Mouse (Mus musculus) CD4-positive, CD25-positive, alpha-beta regulatory T cell, adult 4 months (primary cell): ENCODE measurements around the gene AC141477.1. TPM values are rescaled to one million over a fixed set of nuclear protein-coding genes. Genes with fewer than 3 reads are reported as not detected.

Source experiments
- ATAC-seq: one replicate; pipeline ENCODE4 v1.8.0; 2017
- polyA plus RNA-seq, 2 experiments: library from polyadenylated mRNA; unstranded; fragments of 100-300 nt; shearing (Covaris generic); gene quantifications; one replicate each; pipeline ENCODE4 v1.2.1; 2017

The AC141477.1 gene
- polyA plus RNA-seq, result 1 to 10 TPM in 1 of 2 experiments, not detected in 1; 4.9 TPM

DNA sequence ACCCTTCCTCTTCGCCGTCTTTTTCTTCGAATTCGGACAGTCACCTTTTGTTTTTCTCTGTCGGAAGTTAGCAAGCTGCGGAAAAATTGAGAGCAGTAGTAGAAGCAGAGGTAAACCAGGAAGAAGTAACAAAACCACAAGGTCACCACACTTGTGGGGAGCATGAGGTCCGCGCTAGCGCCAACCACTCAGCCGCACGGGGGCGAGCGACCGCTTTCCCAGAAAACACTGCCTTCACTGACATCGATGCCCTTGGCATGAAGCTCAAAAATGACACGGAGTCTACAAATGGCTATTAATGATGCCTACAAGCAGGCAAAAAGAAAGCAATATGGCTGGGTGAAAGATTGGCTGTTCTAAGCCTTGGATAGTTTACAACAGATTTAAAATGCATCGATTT lies at the start of gene AC141477.1:
AC141477.1 (minus strand) TSS at position 164 of the 400 bp plus-strand sequence.
- ATAC-seq, result no peak

DNA sequence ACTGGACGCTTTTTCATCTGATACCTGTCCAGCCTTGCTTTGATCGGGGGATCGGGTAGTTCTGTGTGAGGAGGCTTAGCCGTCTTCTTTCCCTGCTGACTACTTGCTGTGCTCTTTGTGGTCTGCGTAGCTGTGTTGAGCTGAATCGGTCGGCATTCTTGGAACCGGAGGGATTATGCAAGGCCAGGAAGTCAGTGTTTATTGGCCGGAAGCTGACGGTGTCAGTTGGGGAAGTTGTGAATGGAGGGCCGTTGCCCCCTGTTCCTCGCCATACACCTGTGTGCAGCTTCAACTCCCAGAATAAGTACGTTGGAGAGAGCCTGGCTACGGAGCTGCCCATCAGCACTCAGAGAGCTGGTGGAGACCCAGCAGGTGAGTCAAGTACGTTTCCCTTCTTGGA lies 49.0 kb upstream of the AC141477.1 start:
- no peak for ATAC-seq

DNA sequence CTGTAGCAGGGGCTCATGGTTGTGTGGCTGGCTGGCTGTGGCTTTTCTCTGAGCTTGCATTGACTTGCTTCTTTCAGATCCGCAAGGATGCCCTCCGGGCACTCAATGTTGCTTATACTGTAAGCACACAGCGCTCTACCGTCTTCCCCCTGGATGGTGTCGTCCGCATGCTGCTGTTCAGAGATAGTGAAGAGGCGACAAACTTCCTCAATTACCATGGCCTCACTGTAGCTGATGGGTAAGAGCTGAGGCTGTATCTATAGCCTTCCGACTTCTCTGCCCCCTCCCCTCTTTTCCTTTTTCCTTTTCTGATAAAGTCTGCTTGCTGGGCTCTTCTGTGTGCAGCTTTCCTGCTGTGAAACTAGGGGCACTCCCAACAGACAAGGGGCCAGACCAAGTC lies 48.0 kb upstream of the AC141477.1 start:
- no peak for ATAC-seq

DNA sequence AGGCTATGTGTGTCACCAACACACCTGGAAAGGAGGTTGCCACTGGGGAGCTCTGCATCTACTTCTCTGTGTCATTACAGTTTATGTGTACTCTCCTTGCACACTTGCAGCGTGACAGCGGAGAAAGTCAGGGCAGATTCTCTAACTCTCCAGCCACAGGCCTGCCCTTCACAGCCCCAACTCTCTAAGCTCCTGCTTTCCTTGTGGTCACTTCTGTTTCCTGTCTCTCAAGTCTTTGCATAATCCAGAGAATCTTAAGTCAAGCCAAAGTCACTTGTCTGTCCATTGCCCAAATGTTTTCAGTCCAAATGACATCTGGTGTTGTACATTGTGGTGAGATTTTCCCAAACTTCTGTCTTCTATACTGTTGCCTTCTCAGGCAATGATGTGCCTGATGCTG lies 46.1 kb upstream of the AC141477.1 start:
- ATAC-seq, result no peak

DNA sequence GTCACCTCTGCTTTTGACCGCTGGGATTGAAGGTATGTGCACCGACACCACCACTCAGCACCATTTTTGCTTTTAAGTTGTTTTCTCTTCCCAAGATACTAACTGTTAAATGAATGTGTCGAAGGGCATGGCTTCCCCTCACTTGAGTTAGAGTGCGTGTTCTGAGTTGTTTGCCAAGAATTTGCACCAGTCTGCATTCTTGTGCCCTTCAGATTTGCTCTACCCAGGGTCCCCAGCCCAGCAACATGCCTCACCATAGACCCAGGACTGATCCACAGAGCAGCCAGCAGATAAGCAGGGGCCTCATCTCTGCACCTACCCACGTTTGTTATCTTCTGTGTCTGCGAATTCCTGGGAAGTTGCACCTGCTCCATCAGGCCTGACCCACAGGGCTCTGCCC lies 41.2 kb upstream of the AC141477.1 start:
- no peak for ATAC-seq

DNA sequence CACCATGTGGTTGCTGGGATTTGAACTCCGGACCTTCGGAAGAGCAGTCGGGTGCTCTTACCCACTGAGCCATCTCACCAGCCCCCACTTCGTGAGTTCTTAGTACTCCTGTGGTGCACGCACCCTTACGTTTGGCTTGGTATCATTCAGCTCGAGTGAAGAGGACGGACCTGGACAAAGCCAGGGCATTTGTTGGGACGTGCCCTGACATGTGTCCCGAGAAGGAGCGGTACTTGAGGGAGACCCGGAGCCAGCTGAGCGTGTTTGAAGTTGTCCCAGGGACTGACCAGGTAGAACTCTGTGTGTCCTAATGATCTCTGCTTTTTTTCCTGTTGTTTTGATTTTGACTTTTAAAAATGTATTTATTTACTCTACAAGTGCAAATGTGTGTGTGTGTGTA lies 40.6 kb upstream of the AC141477.1 start:
- ATAC-seq, result no peak

DNA sequence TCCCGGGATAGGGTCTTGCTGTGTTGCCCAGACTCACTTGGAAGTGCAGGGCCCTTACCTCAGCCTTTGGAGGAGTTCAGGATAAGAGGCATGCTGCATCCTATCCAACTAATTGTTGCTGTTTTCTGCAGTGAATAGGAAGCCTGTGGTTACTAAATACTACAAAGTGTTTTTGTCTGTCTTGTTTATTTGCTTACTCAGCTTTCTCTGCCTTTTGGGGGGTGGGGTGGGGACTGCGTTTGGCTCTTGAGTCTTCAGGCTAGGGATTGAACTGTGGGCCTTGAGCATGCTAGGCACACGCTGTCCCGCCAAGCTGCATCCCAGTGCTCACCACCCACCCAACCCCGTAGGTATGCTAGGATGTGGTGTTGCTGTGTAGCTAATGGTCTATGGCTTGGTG lies 33.5 kb upstream of the AC141477.1 start:
- ATAC-seq, result no peak

DNA sequence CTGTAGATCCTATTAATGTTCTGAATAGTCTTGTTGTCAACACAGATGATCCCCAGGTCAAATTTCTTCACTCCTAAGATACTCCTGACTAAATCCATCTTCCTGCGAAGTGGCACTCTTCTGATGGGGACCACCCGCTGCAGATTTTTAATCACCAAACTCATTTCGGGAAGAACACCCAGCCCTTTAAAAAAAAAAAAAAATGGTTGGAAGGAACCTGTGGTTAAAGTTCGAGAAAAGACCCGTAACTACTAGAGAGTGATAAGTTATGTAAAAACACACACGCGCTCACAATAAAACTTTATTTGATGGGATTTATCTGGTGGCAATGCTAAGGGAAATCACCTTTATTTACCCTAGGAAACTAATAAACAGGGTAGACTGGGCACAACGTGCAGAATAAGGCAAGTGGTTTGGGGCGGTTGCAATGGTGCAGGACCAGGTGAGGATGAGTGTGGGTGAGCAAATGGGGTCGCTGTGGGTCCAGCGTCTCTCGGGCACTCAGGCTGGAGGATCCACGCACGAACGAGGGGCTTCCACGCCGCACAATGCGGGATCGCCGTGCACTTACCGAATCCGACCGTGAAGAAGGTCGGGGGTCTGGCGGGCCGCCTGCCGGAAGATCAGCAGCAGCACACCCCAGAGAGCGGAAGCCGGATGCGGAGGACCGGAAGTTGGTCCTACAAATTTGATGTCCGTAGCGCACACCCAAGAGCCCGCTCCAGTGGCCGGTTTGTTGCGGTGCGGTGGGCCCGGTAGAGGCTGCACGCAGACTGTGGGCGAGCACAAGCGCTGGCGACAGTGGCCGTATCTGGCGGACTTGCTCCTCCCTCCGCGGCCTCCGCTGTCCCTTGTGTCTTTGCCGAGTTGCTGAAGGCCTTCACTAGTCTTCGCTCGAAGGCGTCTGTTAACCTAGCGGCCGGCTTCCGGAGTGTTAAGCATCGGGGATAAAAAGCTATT lies 28.2 kb upstream of the AC141477.1 start, which contains the start of the genes Mcm3ap and Ybey:
Mcm3ap (plus strand) TSS at position 725 of the 960 bp plus-strand sequence.
Ybey (minus strand) TSS at position 912 of the 960 bp plus-strand sequence.
- ATAC-seq, result peak; percentile 96

DNA sequence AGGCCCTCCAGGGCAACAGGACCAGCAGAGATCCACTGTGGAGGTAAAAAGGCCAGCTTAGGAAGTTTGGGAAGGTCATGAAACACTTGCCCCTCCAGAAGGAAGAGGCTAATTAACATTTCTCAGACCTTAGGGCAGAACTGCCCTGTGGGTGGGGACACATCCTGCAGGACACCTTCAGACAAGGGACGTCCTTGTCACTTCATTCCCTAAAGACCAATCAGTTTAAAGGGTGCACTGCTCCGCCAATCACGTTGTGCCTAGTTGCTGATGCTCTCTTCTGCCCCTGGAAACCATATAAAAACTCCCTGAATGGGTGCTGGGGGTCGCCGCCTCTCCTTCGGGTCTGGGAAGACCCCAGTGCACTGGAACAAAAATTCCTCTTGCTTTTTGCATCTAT lies 22.5 kb upstream of the AC141477.1 start:
- ATAC-seq, result no peak

DNA sequence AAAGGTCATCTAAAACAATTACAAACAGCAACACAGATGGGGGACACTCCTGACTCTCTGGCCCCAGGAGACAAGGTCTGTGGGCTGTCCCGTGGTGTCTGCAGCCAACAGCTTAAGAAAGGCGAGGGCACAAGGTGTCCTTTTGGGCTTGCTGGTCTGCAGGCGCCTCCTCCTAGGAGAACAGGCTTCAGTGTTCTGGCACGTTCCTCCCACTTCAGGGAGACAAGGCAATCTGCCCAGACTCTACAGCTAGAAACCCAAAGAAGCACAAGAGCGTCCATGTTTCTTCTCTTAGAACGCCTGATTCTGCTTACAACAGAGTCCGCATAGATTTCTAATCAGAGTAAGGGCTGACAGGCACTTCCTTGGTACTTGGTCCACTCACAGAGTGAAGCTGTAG lies 22.1 kb upstream of the AC141477.1 start:
- ATAC-seq, result no peak

DNA sequence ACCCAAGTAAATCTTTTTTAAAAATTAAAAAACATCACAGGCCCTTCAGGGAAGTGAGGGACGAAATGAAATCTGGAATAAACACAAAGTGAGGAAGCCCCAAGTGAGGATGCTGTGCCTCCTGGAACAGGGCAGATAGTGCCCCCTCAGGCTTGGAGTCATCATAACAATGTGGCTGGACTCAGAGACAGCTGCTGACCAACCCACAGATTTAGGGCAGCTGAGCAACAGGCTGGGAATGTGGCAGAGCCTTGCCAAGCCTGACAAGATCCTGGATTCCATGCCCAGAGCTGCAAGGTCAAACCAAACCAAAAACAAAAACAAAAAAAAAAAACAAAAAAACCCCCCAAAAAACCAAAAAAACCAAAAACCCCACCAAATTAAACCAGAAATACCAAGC lies 21.0 kb upstream of the AC141477.1 start:
- no peak for ATAC-seq

DNA sequence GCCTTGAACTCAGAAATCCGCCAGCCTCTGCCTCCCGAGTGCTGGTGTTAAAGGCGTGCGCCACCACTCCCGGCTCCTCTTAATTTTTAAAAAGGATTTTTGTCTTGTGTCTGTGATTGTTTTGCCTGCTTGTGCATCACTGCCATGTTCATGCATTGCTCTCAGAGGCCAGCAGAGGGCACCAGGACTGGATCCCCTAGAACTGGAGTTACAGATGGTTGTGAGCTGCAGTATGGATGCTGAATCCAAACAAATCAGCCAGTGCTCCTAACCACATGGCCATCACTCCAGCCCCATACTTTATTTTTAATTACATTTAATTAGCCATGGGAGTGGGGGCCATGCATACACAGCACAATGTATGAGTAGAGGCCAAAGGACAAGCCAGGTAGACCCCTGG lies 15.0 kb upstream of the AC141477.1 start:
- ATAC-seq, result no peak

DNA sequence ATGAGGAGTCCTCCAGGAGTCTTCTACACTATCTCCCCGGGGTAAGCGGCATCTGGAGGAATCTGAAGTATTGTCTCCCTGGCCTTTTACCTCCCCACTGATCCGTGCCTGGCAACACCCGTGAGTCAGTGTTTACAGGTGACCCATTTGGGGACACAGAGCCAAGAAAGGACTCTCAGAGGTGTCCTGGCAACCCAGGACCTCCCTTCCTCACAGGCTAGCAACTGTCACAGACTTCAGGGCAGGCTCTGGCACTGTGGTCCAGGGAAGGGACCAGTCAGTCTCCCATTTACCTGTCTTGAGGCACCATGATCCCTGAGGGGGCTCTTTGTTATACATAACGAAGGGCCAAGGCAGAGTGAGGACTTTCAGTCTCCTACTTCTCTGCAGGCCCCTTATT lies 8.6 kb upstream of the AC141477.1 start, which contains the start of gene 2610028H24Rik:
2610028H24Rik (plus strand) TSS at position 231 of the 400 bp plus-strand sequence.
- ATAC-seq, result no peak

DNA sequence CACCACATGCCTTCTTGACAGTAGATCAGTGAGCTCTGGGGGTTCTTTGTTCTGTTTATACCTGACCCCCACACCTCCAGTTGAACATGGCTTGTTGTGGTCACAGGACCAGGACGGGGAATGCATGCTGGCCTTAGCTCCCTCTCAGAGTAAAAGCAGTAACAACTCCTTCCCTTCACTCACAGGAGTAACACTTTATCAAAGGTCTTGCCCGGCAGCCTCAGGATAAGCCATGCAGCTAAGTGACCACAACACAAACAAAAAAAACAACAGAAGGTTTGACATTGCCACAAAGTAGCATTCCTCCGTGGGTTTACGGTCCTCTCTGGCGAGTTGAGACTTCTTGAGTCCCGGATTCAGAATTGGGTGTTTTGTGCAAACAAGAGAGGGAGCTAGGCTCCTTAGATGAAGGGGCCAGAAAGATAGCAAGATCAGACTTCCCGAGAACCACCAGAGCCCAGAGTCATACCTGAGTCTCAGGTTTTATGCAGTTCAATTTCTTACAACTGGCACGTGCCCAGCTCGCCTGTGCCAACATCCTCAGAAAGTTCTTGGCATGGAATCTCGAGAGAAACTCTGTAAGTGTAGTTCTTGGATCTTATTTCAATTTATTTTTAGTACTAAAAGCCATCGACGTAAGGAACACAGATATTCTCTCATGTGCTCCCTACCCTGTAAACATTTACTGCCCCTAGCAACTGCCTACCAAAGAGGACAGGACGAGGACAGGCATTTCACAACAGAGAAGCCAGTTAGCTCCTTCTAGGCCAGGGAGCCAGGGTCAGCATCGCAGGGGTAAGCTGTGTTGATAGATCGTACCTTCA lies 7.4 kb upstream of the AC141477.1 start:
- no peak for ATAC-seq

DNA sequence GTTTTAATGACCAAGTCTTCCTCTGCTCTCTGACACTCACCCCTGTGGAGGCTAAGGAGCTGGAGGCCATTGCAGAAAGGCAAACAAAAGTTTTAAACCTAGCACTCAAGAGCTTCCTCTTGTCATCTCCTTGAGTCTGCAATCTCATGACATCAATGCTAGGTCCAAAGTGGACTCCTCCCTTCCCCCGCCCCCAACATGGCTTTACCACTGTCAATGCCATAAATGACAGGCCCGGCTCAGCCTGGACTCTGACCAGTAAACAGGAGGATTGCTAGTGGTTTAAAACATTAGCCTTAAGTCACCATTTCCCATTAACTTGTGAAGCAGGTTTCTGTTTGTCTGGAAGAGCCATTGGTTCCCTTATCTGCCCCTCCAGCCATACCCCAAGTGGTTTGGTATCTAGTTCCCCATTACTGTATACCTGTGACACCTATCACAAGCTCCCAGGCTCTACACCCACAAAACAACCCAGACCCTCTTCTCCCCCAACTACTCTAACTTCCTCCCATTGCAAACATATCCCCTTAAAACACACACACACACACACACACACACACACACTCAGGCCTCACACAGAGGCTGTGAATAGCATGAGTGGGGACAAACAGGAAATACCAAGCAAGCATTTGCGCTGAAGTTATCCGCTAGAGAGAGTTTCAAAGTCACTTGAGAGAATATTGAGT lies 5.9 kb upstream of the AC141477.1 start:
- ATAC-seq, result no peak

DNA sequence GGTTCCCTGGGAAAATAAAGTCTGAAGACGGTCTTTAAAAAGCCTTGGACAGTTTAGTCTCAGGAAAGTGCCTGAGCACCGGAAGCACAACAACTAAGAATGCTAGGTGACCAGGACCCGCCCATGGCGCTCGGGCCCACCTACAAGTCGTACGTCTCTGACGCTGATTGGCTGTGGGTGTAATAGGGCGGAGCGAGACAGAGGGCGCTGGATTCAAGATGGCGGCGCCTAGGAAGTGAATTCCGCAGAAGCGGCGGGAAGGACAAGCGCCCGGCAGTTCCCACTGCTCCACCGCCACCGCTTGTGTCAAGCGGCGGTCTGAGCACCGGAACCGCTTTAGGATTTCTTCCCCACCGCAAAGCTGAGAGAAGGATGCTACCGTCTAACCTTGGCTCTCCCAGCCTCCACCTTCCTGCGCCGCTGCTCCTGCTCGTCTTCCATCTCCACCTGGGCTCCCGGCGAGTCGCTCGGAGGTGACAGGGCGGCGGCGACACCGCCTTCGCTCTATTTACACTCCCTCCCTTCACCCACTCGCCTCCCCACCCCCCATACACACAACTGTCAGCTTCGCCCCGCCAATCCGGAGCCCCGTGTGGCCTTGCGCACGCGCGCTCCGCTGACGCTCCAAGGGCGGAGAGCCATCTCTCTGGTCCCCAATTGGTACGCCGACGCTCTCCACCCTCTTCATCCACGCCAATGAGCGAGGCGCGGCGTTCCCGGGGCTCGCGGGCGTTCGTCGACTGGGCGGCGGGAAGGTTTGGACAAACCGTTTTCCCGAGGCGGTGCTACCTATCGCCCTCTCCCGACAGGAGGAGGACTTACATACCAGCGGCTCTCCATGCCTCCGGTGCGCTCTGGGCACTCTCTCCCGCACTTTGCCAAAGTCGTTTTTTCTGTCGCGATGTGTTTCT lies 2.2 kb upstream of the AC141477.1 start, which contains the start of gene Pcnt:
Pcnt (minus strand) TSS at position 609 of the 911 bp plus-strand sequence.
- peak; percentile 93 for ATAC-seq

DNA sequence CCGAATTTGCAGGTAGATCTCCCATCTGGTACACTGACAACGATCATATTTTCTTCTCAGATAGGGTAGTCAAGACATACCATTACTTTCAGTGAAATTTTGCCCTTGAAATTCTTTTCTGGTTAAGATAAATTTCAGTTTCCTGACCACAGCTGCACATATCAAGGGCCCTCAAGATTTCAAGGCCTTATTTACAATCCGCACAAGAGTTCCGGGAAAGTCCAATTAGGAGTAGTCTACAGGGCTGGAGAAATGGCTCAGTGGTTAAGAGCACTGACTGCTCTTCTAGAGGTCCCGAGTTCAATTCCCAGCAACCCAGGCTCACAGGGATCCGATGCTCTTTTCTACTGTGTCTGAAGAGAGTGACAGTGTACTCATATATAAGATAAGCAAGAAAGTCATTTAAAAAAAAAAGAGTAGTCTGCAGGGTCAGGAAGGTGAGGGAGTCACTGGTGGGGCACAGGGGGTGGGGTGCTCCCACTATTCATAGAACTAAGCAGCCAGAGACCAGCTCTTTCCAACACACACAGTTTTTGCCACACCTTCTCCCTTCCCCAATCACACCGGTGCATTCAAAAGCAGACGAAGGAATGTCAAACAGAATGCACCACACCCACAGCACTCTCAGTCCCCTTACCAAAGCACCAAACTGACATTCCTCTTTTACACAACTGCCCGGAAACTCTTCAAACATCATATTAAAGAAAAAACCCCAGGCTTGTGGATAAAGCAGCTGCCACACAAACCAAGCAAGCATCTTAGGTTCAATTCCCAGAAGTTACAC lies 945 bp downstream of the AC141477.1 start:
- ATAC-seq, result no peak

DNA sequence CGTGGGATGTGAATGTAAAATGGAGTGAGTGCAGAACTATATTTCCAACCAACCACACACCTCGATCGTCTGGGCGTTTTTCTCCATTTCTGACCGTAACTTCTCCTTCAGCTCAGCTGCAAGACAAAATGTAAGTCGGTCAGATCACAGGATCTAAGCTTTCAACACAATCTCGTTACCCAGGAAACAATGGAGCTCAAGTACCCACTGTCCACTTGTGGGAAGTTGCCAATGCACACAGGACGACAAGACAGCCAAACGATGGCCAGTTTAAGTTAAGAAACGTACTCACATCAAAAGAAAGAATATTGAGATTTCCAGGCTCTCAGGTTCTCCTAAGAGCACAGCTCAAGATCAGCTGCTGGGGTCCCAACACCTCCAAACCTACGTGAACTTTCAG lies 6.3 kb downstream of the AC141477.1 start:
- ATAC-seq, result no peak

DNA sequence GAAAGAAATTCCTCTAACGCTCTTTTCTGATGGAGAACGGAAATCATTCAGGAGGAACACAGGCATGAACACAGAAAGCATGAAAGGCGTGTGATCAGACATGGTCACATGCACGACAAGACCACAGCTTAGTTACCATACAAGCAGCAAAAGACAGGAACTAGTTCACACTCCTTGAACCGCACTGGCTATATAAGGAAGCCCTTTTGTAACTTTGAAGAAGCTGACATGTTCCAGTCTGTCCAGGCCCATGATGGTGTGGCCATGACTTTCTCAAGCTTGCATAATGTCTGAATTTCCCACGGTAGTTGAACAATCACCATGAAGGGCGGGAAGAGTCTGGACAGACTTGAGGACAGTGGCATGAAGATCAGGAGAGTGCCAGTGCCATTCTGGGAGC lies 14.6 kb downstream of the AC141477.1 start:
- no peak for ATAC-seq

DNA sequence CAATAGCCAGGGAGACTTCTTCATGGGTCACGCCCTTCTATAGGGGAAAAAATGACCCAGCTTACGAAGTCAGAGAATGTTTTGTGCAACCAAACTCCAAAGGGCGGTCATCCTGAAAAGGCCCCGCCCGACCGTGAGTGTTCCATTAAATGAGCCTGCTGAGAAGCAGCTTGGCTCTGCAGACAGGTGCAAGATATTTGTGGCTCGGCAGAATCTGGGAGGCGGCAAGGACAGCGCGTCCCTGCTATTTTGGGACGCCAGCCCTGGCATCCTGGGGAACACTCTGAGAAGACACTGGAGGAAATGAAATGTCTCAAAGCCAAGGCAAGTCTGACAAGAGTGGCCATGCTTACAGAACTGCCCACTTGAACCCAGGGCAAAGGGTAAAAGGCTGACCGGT lies 23.4 kb downstream of the AC141477.1 start:
- no peak for ATAC-seq

DNA sequence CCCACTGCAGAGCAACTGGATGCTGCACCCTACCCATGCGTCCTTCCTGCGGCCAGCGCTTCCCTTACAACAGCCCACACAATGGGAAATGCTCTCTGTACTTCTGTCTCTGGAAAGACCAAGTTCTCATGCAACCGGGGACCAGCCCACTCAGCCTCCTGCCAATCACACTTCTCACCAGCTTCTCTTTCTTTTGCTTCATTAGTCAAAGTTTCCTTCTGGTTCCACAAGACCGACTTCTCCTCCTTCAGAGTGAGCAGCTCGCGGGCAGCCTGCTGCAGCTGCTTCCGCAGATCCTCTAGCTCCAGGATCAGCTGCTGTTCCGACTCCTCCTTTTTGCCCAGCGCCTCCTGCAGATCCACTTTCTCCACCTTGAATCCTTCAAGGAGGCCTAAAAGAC lies 31.7 kb downstream of the AC141477.1 start:
- no peak for ATAC-seq
